Mouse (Mus musculus): ENCODE results near the gene Ranbp9. TPM values are rescaled to one million over a fixed set of nuclear protein-coding genes. Genes with fewer than 3 reads are reported as not detected.

Ranbp9 gene
- total and polyA plus RNA-seq, 3 experiments: 50.8 to 82.3 (median 54.0) TPM

GRCm38 (mm10) chr13:43362353-43362752 lies 118.7 kb downstream of the Ranbp9 start:
- DNase-seq: no peak

GRCm38 (mm10) chr13:43360534-43360933 lies 120.5 kb downstream of the Ranbp9 start:
- DNase-seq: no peak

- no peak for DNase-seq
Observed at GRCm38 (mm10) chr13:43356346-43357125, 124.5 kb downstream of the Ranbp9 start.

GRCm38 (mm10) chr13:43354362-43354761 lies 126.7 kb downstream of the Ranbp9 start:
- DNase-seq: no peak

- no peak for DNase-seq
Observed at GRCm38 (mm10) chr13:43353356-43353755, 127.7 kb downstream of the Ranbp9 start.

Other genes with a start within 250 kb of the Ranbp9 start
- gene Gfod1, start 177.1 kb downstream of the Ranbp9 start, total RNA-seq (2021): 10 to 100 TPM in 1 of 2 experiments, 1 to 10 TPM in 1; 8.4 to 10.1 TPM
- gene Gfod1, start 177.1 kb downstream of the Ranbp9 start, polyA plus RNA-seq (2012; rRNA removed): 3.0 and 3.3 TPM in 2 replicates
- gene Sirt5, start 115.8 kb downstream of the Ranbp9 start, total RNA-seq (2021): 10 to 100 TPM; 25.4 to 29.9 TPM
- gene Sirt5, start 115.8 kb downstream of the Ranbp9 start, polyA plus RNA-seq (2012; rRNA removed): 5.6 and 6.7 TPM in 2 replicates
- gene Nol7, start 82.9 kb downstream of the Ranbp9 start, total RNA-seq (2021): 100 to 1,000 TPM in 1 of 2 experiments, 10 to 100 TPM in 1; 93.4 to 120 TPM
- gene Nol7, start 82.9 kb downstream of the Ranbp9 start, polyA plus RNA-seq (2012; rRNA removed): 87.4 and 105 TPM in 2 replicates
- 10 to 100 TPM; 40.7 to 51.6 TPM for gene Mcur1, start 78.9 kb upstream of the Ranbp9 start, total RNA-seq (2021)
- 29.0 and 43.3 TPM in 2 replicates for gene Mcur1, start 78.9 kb upstream of the Ranbp9 start, polyA plus RNA-seq (2012; rRNA removed)
- 1 to 10 TPM in 1 of 2 experiments, under 1 TPM in 1; 0.32 to 1.9 TPM for gene Rnf182, start 134.4 kb upstream of the Ranbp9 start, total RNA-seq (2021)
- gene Rnf182, start 134.4 kb upstream of the Ranbp9 start, polyA plus RNA-seq (2012; rRNA removed): 0.08 and 0.16 TPM in 2 replicates

All from adrenal gland, adult 2 months (tissue).